Mouse (Mus musculus) midbrain, postnatal 0 days (tissue): ENCODE data around the gene Fntb. TPM values are rescaled to one million over a fixed set of nuclear protein-coding genes. Genes with fewer than 3 reads are reported as not detected.
"Not testable (repeated sequence)": the region's sequence is repeated elsewhere in the genome, so short reads cannot be mapped to it uniquely, and the experiment has no call there.

ENCODE experiments used
- ATAC-seq: fragments of 200-750 bp; cut with Nextera tagmentation; 2 replicates; pipeline ENCODE4 v1.8.0; 2017; ENCODE audit warnings: moderate number of reproducible peaks, mild to moderate bottlenecking, moderate TSS enrichment, moderate library complexity; ENCODE audit not compliant: low FRiP score
- DNase-seq: peaks from one replicate; pipeline ENCODE4 v3.0.0-alpha.2; 2015; ENCODE audit warnings: low spot score
- H3K27ac ChIP-seq: fragments of 300-500 bp; sonication (generic); 2 replicates; pipeline ENCODE4 v1.5.1; 2014; ENCODE audit warnings: low read depth, mild to moderate bottlenecking, low read length, mixed read lengths
- H3K27me3 ChIP-seq: fragments of 300-500 bp; sonication (generic); 2 replicates; pipeline ENCODE4 v1.6.1; 2014; ENCODE audit warnings: low read length, control low read depth, mixed read lengths; ENCODE audit not compliant: insufficient read depth
- H3K36me3 ChIP-seq: fragments of 300-500 bp; sonication (generic); 2 replicates; pipeline ENCODE4 v1.6.1; 2014; ENCODE audit warnings: low read length, control low read depth, mixed read lengths; ENCODE audit not compliant: insufficient read depth
- H3K4me1 ChIP-seq: fragments of 300-500 bp; sonication (generic); 2 replicates; pipeline ENCODE4 v1.6.1; 2014; ENCODE audit warnings: mild to moderate bottlenecking, control low read depth, antibody characterized with exemption, low read length, mixed read lengths; ENCODE audit not compliant: insufficient read depth
- H3K4me2 ChIP-seq: fragments of 300-500 bp; sonication (generic); 2 replicates; pipeline ENCODE4 v1.6.1; 2014; ENCODE audit warnings: low read depth, mild to moderate bottlenecking, low read length, mixed read lengths; ENCODE audit not compliant: poor library complexity, severe bottlenecking
- H3K4me3 ChIP-seq: fragments of 300-500 bp; sonication (generic); 2 replicates; pipeline ENCODE4 v1.5.1; 2014; ENCODE audit warnings: low read depth, mild to moderate bottlenecking, low read length, moderate library complexity
- H3K9ac ChIP-seq: fragments of 300-500 bp; sonication (generic); replicated peaks from 2 replicates; pipeline ENCODE4 v1.6.1; 2014; ENCODE audit warnings: mild to moderate bottlenecking, low read length, moderate library complexity, mixed read lengths; ENCODE audit not compliant: poor library complexity, severe bottlenecking
- H3K9me3 ChIP-seq: fragments of 300-500 bp; sonication (generic); 2 replicates; pipeline ENCODE4 v1.6.1; 2016; ENCODE audit warnings: low read length, control low read depth
- CTCF ChIP-seq: IDR thresholded peaks from 2 replicates; pipeline ENCODE4 v1.5.1; 2016; ENCODE audit warnings: antibody characterized with exemption, mild to moderate bottlenecking
- WGBS: fragments of 180-500 bp; shearing (Covaris S2); extraction: QIAGEN DNeasy Blood & Tissue Kit; methylation state at CpG from one replicate; pipeline ENCODE4 v1.1.7; 2014; 5-methylcytosine and 5-hydroxymethylcytosine counted together
- polyA plus RNA-seq: library from polyadenylated mRNA; unstranded; fragments of >200 nt; fragmentation: Nextera tagmentation; extraction: Ambion mirVana; gene quantifications from 2 replicates; pipeline ENCODE4 v1.2.1, GENCODE M21; 2015
- total RNA-seq: library from RNA; depleted of rRNA; stranded (reverse); fragments of >200 nt; gene quantifications from 2 replicates; pipeline ENCODE4 v1.2.3, GENCODE M21; 2014

Fntb gene
- total and polyA plus RNA-seq, 2 experiments from 2014 or later: 34.3 to 36.6 TPM

DNA sequence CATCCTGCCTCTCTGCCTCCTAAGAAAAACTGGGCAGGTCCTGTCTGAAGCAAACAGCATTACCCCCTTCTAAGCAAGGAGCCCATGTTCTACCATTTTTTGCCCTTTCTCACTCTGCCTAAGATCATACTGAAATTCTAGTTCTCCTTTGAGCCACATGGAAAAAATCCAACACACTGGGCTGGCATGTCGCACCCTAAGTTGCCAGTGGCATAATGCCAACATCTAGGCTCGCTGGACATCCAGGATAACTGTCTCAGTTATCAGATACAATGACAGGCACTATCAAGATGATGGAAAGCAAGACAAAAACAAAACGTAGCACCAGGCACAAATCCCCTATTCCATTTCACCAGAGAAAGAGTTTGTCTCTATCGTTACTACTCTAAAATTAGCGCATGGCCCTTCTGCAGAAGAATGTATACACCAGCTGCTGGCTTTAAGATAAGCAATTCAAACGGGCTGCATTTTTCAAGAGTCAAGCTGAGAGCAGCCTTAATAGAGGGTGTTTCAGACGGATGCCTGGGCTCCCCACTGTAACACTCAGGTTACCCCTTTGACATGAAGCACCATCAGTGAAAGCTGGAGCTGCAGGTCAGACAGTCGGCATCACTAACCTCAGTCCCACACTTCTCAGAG, 25.2 kb downstream of the Fntb start:
- DNase-seq (no peak), ATAC-seq (no peak)
- Histone ChIP-seq H3K9ac (no peak overlapping the region), H3K4me1 (no peaks in the 10 kb centered on the region), H3K27ac (no peak overlapping the region), H3K9me3 (no peaks in the 10 kb centered on the region), H3K4me3 (no peak overlapping the region), H3K4me2 (no peak overlapping the region), H3K36me3 (no peaks in the 10 kb centered on the region), H3K27me3 (no peaks in the 10 kb centered on the region)
- WGBS: 50% methylated on average over 8 of the region's 8 CpGs
- TF ChIP-seq CTCF: no peak

DNA sequence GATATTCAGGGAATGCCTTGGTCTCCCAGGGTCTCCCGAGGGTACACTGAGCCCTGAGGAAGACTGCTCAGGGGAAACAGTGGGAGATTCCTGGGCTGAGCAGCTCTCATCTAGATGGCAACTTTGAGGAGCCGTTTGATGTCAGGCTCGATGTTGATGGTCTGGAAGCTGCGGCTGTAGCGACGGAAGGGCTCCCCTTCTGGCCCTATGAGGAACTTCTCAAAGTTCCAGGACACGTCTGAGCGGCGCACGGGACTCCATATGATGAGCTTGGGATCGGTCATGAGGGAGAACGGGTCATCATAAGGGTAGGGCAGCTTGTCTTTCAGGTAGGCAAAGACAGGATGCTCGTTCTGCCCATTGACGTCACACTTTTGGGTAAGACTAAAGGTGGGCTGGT, 27.2 kb downstream of the Fntb start:
- H3K9me3 ChIP-seq, H3K27ac ChIP-seq, DNase-seq, ATAC-seq, H3K9ac ChIP-seq, H3K4me1 ChIP-seq, H3K4me2 ChIP-seq, H3K36me3 ChIP-seq, H3K27me3 ChIP-seq, H3K4me3 ChIP-seq: not testable (repeated sequence)
- TF ChIP-seq CTCF: 0 out of 2 replicates have a peak, but pooled peaks have one; percentile 4
- WGBS: 64% methylated on average over 13 of the region's 14 CpGs

DNA sequence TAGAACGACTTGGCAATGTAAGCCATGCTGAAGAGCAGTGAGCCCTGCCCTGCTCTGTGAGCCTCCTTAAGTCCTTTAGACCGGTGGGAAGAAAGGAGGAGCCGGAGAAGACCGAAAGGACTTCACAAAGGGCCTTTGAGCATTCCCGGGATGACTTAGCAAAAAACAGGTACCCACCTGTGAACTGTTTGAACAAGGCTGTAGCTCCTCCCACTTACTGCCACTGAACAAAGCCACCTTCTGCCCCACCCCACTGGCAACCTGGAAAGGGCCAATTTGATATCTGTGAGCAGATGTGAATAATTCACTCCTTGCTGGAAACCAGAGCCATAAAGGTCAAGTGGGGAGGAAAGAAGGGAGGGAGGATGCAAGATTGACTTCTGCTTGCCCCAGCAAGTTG, 30.0 kb downstream of the Fntb start, which contains the start of gene Gpx2:
TSS of gene Gpx2 (minus strand) at position 205 of the 400 bp plus-strand sequence.
- WGBS: 77% methylated on average over 5 of the region's 5 CpGs
- Histone ChIP-seq H3K27ac (no peak within 1 kb of the TSS), H3K9me3 (no peaks in the 10 kb centered on the region), H3K4me2 (no peak within 1 kb of the TSS), H3K4me1 (no peaks in the 10 kb centered on the region), H3K36me3 (peaks cover 16% of the 10 kb centered on the region), H3K9ac (no peak within 1 kb of the TSS), H3K27me3 (no peaks in the 10 kb centered on the region), H3K4me3 (no peak within 1 kb of the TSS)
- TF ChIP-seq CTCF: no peak
- DNase-seq (no peak), ATAC-seq (no peak)

DNA sequence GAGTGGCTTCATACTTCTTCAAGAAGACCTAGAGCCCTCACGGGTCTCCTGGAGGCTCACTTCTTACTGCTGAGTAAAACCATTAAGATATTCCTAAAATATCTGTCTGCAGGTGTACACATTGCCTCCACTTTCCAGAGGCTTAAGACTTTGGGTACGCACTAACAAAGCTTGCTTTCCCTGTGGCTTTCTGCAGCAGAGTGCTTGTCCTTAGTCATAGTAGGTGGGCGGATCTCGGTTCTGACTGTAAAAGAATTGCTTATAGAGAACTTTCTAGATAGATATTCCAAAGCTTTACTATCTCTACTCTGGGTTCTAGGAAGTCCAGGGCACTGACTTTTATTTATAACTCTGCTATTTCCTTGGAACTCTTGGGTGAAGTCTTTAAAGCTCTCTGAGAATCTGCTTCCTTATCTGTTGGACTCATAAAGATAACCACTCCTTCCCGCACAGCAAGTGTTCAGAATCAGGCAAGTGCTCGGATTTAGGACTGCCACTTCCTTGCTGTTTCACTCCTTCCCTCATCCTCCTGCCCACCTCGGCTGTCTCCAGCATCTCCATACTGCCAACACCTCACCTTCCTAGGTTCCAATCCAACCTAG, 31.6 kb downstream of the Fntb start:
- peaks cover 27% of the 10 kb centered on the region for H3K36me3 ChIP-seq
- ATAC-seq (no peak), DNase-seq (no peak)
- no peak overlapping the region for H3K9ac ChIP-seq
- WGBS: 87% methylated on average over 7 of the region's 7 CpGs
- no peak overlapping the region for H3K4me2 ChIP-seq
- H3K9me3 ChIP-seq: no peaks in the 10 kb centered on the region
- H3K27ac ChIP-seq: no peak overlapping the region
- H3K27me3 ChIP-seq: no peaks in the 10 kb centered on the region
- no peak for TF ChIP-seq CTCF
- H3K4me3 ChIP-seq: no peak overlapping the region
- H3K4me1 ChIP-seq: no peaks in the 10 kb centered on the region

DNA sequence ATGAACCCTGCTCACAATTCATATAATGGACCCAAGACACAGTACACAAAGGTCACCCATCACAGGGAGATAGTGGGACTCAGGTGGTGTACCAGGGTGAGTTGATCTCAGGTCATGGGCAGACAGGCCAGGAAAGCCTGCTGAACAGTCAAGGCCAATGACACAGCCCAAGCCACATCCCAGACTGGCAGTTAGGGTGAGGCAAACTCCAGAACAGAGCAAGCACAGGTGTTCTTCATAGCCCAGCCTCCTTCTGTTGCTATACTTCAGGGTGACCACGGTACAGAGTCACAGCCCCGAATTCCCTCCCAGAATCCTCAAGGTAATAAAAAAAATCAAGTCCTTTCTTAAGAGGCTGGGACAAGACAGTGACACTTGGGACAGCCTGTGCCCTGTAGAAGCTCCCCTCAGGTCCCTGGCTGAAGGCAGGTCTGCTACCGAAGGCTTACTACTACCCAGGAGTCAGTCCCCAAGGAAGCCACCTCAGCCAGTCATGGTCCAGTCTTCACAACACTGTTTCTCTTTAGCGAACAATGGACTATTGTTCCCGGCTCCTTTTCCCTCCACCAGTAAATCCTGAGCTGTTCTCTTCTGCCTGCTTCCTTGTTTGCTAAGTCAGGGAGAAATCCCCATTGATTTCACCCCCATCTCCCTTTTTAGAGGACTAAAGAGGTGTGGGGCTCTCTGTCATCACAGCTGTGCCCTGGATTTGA, 32.8 kb downstream of the Fntb start:
- DNase-seq (no peak), ATAC-seq (no peak)
- Histone ChIP-seq H3K4me3 (no peak overlapping the region), H3K9me3 (no peaks in the 10 kb centered on the region), H3K27ac (no peak overlapping the region), H3K36me3 (peaks cover 30% of the 10 kb centered on the region), H3K4me2 (no peak overlapping the region), H3K9ac (no peak overlapping the region), H3K27me3 (no peaks in the 10 kb centered on the region), H3K4me1 (no peaks in the 10 kb centered on the region)
- TF ChIP-seq CTCF: no peak
- WGBS: 41% methylated on average over 5 of the region's 5 CpGs

DNA sequence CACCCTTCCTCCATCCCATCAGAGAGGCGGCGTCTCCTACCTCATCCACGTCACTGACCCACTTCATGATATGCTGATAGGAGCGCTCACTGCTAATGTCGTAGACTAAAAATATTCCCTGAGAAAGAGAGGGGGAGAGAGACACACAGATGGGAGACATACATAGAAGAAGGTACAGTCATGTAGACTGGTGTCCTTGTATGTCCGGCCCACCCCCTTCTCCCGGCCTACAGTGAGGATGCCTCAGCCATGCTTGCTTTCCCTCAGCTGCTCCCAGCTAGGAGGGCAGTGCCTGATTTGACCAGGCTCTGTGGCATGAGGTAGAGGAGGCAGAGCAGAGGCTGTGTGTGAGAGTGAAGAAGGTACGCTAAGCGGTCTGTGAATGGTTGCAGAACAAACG, 37.6 kb downstream of the Fntb start:
- no peaks in the 10 kb centered on the region for H3K27me3 ChIP-seq
- H3K4me3 ChIP-seq: no peak overlapping the region
- H3K4me1 ChIP-seq: no peaks in the 10 kb centered on the region
- peaks cover 33% of the 10 kb centered on the region for H3K36me3 ChIP-seq
- H3K9me3 ChIP-seq: no peaks in the 10 kb centered on the region
- no peak overlapping the region for H3K27ac ChIP-seq
- no peak for DNase-seq
- 94% methylated on average over 10 of the region's 10 CpGs for WGBS
- H3K9ac ChIP-seq: no peak overlapping the region
- no peak overlapping the region for H3K4me2 ChIP-seq
- no peak for ATAC-seq
- TF ChIP-seq CTCF: no peak
